Comparison of ENCODE assay signal across 22 mouse cellular contexts in the genomic region with DNA sequence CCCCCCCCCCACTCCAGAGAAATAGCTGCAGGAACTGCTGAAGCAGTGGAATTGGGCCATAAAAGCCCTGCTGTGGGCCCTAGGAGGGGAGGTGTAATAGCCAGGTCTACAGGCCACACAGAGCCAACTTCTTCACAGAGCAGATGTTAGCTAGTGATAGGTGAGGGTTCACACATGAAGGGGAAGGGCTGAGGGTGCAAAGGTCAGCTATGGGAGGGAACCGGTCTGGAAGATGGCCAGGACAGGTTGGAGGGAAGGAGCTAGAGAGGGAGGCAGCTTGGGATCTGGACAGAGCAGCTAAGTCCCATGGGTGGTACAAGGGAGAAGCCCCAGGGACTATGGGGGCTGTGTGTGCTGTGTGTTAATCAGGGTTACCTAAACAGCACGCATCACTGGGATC. TPM values are rescaled to one million over a fixed set of nuclear protein-coding genes. Genes with fewer than 3 reads are reported as not detected.
DNase-seq lines count a peak whose midpoint lies in the region; ATAC-seq lines count a peak whose summit lies in the region.
"Had no signal": no experiment of that assay in that cellular context is flagged by ENCODE, and none has a peak within 500 bp of the region (broad histone marks: within the 10 kb centered on the region; RNA-seq: fewer than 3 reads in every experiment).

No protein-coding gene starts in this region.

- H3K27ac ChIP-seq in heart, embryonic 15.5 days, result peak overlapping the region; percentile 85
- 0 out of 2 replicates have a peak overlapping the region, but pooled peaks have one; percentile 4 for H3K27ac ChIP-seq in midbrain, embryonic 10.5 days (replicated peaks)
- no peak overlapping the region for H3K27ac ChIP-seq in midbrain, embryonic 15.5 days
- H3K27ac ChIP-seq in forebrain, embryonic 13.5 days, result no peak overlapping the region
- H3K27ac ChIP-seq: hindbrain, embryonic 15.5 days; limb, embryonic 15.5 days; stomach, postnatal 0 days had no signal

- ATAC-seq in heart, embryonic 15.5 days (replicated peaks; ENCODE audit: insufficient number of reproducible peaks, insufficient read depth, low FRiP score, low read depth), result no peak
- ATAC-seq in midbrain, embryonic 15.5 days (replicated peaks), result no peak
- ATAC-seq in forebrain, embryonic 13.5 days, result no peak
- ATAC-seq: forebrain, embryonic 16.5 days had no signal

- no peaks in the 10 kb centered on the region for H3K27me3 ChIP-seq in heart, embryonic 15.5 days
- peaks cover 47% of the 10 kb centered on the region for H3K27me3 ChIP-seq in midbrain, embryonic 10.5 days (ENCODE audit: low read depth, poor library complexity, severe bottlenecking)
- no peaks in the 10 kb centered on the region for H3K27me3 ChIP-seq in midbrain, embryonic 15.5 days (replicated peaks)
- peaks cover 11% of the 10 kb centered on the region; the same call in 1 of the 2 replicates for H3K27me3 ChIP-seq in forebrain, embryonic 13.5 days
- H3K27me3 ChIP-seq: hindbrain, embryonic 15.5 days; limb, embryonic 15.5 days had no signal

- no peaks in the 10 kb centered on the region for H3K9me3 ChIP-seq in heart, embryonic 15.5 days (replicated peaks)
- H3K9me3 ChIP-seq in midbrain, embryonic 10.5 days (replicated peaks), result no peaks in the 10 kb centered on the region
- no peaks in the 10 kb centered on the region for H3K9me3 ChIP-seq in midbrain, embryonic 15.5 days
- no peaks in the 10 kb centered on the region for H3K9me3 ChIP-seq in forebrain, embryonic 13.5 days (replicated peaks)
- H3K9me3 ChIP-seq: hindbrain, embryonic 15.5 days; limb, embryonic 15.5 days had no signal

- 55% methylated on average over 2 of the region's 2 CpGs for WGBS in heart, embryonic 15.5 days
- 93% methylated on average over 2 of the region's 2 CpGs for WGBS in midbrain, embryonic 10.5 days
- WGBS in midbrain, embryonic 15.5 days, result 86% methylated on average over 2 of the region's 2 CpGs
- WGBS in forebrain, embryonic 13.5 days, result 84% methylated on average over 2 of the region's 2 CpGs

- DNase-seq in heart, adult 18-20 months, result no peak
- DNase-seq in midbrain, embryonic 10.5 days (ENCODE audit: low spot score), result no peak
- DNase-seq in kidney, postnatal 10 days, result peak; percentile 61
- DNase-seq in yolk sac, embryonic 10.5 days (ENCODE audit: low spot score), result peak; percentile 72
- no peak for DNase-seq in layer of hippocampus, adult 11-12 months (ENCODE audit: low spot score)
- DNase-seq: B cell, adult 2 months; cerebellum, adult 18-20 months; cerebellum, postnatal 25 days; embryo, embryonic 11 days; lung, postnatal 10 days; retina, postnatal 1 day; thymus, postnatal 14 days had no signal

- H3K4me2 ChIP-seq in heart, embryonic 15.5 days, result no peak overlapping the region
- no peak overlapping the region for H3K4me2 ChIP-seq in midbrain, embryonic 15.5 days
- no peak overlapping the region for H3K4me2 ChIP-seq in forebrain, embryonic 13.5 days
- H3K4me2 ChIP-seq: hindbrain, embryonic 15.5 days; limb, embryonic 15.5 days had no signal

- peaks cover 72% of the 10 kb centered on the region for H3K4me1 ChIP-seq in heart, embryonic 15.5 days (replicated peaks)
- H3K4me1 ChIP-seq in midbrain, embryonic 10.5 days, result peaks cover 28% of the 10 kb centered on the region
- H3K4me1 ChIP-seq in midbrain, embryonic 15.5 days, result no peaks in the 10 kb centered on the region
- peaks cover 11% of the 10 kb centered on the region for H3K4me1 ChIP-seq in forebrain, embryonic 13.5 days

- H3K4me3 ChIP-seq in heart, embryonic 15.5 days, result no peak overlapping the region
- H3K4me3 ChIP-seq in midbrain, embryonic 10.5 days, result no peak overlapping the region
- H3K4me3 ChIP-seq in midbrain, embryonic 15.5 days, result no peak overlapping the region
- H3K4me3 ChIP-seq in forebrain, embryonic 13.5 days, result no peak overlapping the region
- H3K4me3 ChIP-seq: hindbrain, embryonic 15.5 days; limb, embryonic 15.5 days had no signal

- H3K36me3 ChIP-seq in heart, embryonic 15.5 days, result peaks cover 41% of the 10 kb centered on the region
- H3K36me3 ChIP-seq in midbrain, embryonic 10.5 days, result no peaks in the 10 kb centered on the region
- H3K36me3 ChIP-seq in midbrain, embryonic 15.5 days (replicated peaks), result no peaks in the 10 kb centered on the region
- no peaks in the 10 kb centered on the region for H3K36me3 ChIP-seq in forebrain, embryonic 13.5 days (ENCODE audit: poor library complexity, severe bottlenecking)
- H3K36me3 ChIP-seq: hindbrain, embryonic 15.5 days; limb, embryonic 15.5 days had no signal

- no peak overlapping the region for H3K9ac ChIP-seq in heart, embryonic 15.5 days
- no peak overlapping the region for H3K9ac ChIP-seq in midbrain, embryonic 15.5 days
- H3K9ac ChIP-seq in forebrain, embryonic 13.5 days, result no peak overlapping the region
- H3K9ac ChIP-seq: hindbrain, embryonic 15.5 days; limb, embryonic 15.5 days had no signal

RNA-seq across cellular contexts. Expression of a gene that starts 8.2 kb away (rescaled TPM):
- polyA plus RNA-seq in heart, embryonic 15.5 days (2015; fragmentation: Nextera tagmentation; extraction: Ambion mirVana), result 3.2 and 5.8 TPM in 2 replicates
- 1 to 10 TPM; 5.9 to 8.3 TPM for total RNA-seq in heart, adult 18-20 months (2021)
- 0.15 and 0.59 TPM in 2 replicates for polyA plus RNA-seq in midbrain, embryonic 10.5 days (2016; fragmentation: Nextera tagmentation; extraction: Ambion mirVana)
- polyA plus RNA-seq in midbrain, embryonic 15.5 days (2015; fragmentation: Nextera tagmentation; extraction: Ambion mirVana), result 0.69 and 1.4 TPM in 2 replicates
- 0.11 and 0.36 TPM in 2 replicates for polyA plus RNA-seq in forebrain, embryonic 13.5 days (2015; fragmentation: Nextera tagmentation; extraction: Ambion mirVana)
- total RNA-seq: granulocyte monocyte progenitor cell, adult 5-6 weeks; megakaryocyte progenitor cell, adult 5-6 weeks had no signal

RNA-seq across cellular contexts. Expression of a gene that starts 26.0 kb away (rescaled TPM):
- 7,410 and 9,283 TPM in 2 replicates for polyA plus RNA-seq in heart, embryonic 15.5 days (2015; fragmentation: Nextera tagmentation; extraction: Ambion mirVana)
- total RNA-seq in heart, adult 18-20 months (2021), result over 10,000 TPM in 1 of 2 experiments, 1,000 to 10,000 TPM in 1; 9,387 to 10,464 TPM
- polyA plus RNA-seq in midbrain, embryonic 10.5 days (2016; fragmentation: Nextera tagmentation; extraction: Ambion mirVana), result 0.70 and 0.74 TPM in 2 replicates
- polyA plus RNA-seq in midbrain, embryonic 15.5 days (2015; fragmentation: Nextera tagmentation; extraction: Ambion mirVana), result 0.71 and 13.1 TPM in 2 replicates
- polyA plus RNA-seq in forebrain, embryonic 13.5 days (2015; fragmentation: Nextera tagmentation; extraction: Ambion mirVana), result 0.36 and 9.2 TPM in 2 replicates
- total RNA-seq: granulocyte monocyte progenitor cell, adult 5-6 weeks; megakaryocyte progenitor cell, adult 5-6 weeks had no signal

RNA-seq across cellular contexts. Expression of a gene that starts 30.9 kb away (rescaled TPM):
- polyA plus RNA-seq in heart, embryonic 15.5 days (2015; fragmentation: Nextera tagmentation; extraction: Ambion mirVana), result 3,693 and 4,133 TPM in 2 replicates
- 1 to 10 TPM; 1.5 to 1.7 TPM for total RNA-seq in heart, adult 18-20 months (2021)
- 0.72 and 0.78 TPM in 2 replicates for polyA plus RNA-seq in midbrain, embryonic 10.5 days (2016; fragmentation: Nextera tagmentation; extraction: Ambion mirVana)
- 0.56 and 1.9 TPM in 2 replicates for polyA plus RNA-seq in midbrain, embryonic 15.5 days (2015; fragmentation: Nextera tagmentation; extraction: Ambion mirVana)
- polyA plus RNA-seq in forebrain, embryonic 13.5 days (2015; fragmentation: Nextera tagmentation; extraction: Ambion mirVana), result 0.37 and 1.1 TPM in 2 replicates
- total RNA-seq: granulocyte monocyte progenitor cell, adult 5-6 weeks; layer of hippocampus, postnatal 10 days; megakaryocyte progenitor cell, adult 5-6 weeks had no signal
- polyA plus RNA-seq: forebrain, embryonic 16.5 days had no signal

RNA-seq across cellular contexts. Expression of a gene that starts 44.3 kb away (rescaled TPM):
- polyA plus RNA-seq in heart, embryonic 15.5 days (2015; fragmentation: Nextera tagmentation; extraction: Ambion mirVana), result 70.5 and 85.0 TPM in 2 replicates
- 10 to 100 TPM; 11.0 to 11.7 TPM for total RNA-seq in heart, adult 18-20 months (2021)
- 20.4 and 22.8 TPM in 2 replicates for polyA plus RNA-seq in midbrain, embryonic 10.5 days (2016; fragmentation: Nextera tagmentation; extraction: Ambion mirVana)
- polyA plus RNA-seq in midbrain, embryonic 15.5 days (2015; fragmentation: Nextera tagmentation; extraction: Ambion mirVana), result 27.6 and 31.4 TPM in 2 replicates
- polyA plus RNA-seq in forebrain, embryonic 13.5 days (2015; fragmentation: Nextera tagmentation; extraction: Ambion mirVana), result 12.1 TPM in 2 replicates

Comparison
In these comparisons a context has a peak if more than half of its experiments do, and no peak if none do; other contexts are left out.
1. H3K27ac ChIP-seq: peak in heart, embryonic 15.5 days (single experiment) and midbrain, embryonic 10.5 days (single experiment); none in midbrain, embryonic 15.5 days (single experiment) and forebrain, embryonic 13.5 days (single experiment).
2. DNase-seq: peak in kidney, postnatal 10 days (single experiment) and yolk sac, embryonic 10.5 days (single experiment); none in heart, adult 18-20 months (0 of 2), midbrain, embryonic 10.5 days (single experiment) and layer of hippocampus, adult 11-12 months (single experiment).
3. RNA of a gene that starts 26.0 kb away (polyA plus RNA-seq): 7,410 to 9,283 TPM in heart, embryonic 15.5 days; 0.70 to 0.74 TPM in midbrain, embryonic 10.5 days, 0.71 to 13.1 TPM in midbrain, embryonic 15.5 days and 0.36 to 9.2 TPM in forebrain, embryonic 13.5 days; every median in the first group is over 100 times any median in the second.
4. RNA of a gene that starts 30.9 kb away (polyA plus RNA-seq): 3,693 to 4,133 TPM in heart, embryonic 15.5 days; 0.72 to 0.78 TPM in midbrain, embryonic 10.5 days, 0.56 to 1.9 TPM in midbrain, embryonic 15.5 days and 0.37 to 1.1 TPM in forebrain, embryonic 13.5 days; every median in the first group is over 1,000 times any median in the second.